Mouse (Mus musculus): Measurements from ENCODE around the gene R3hdm4.

DNA sequence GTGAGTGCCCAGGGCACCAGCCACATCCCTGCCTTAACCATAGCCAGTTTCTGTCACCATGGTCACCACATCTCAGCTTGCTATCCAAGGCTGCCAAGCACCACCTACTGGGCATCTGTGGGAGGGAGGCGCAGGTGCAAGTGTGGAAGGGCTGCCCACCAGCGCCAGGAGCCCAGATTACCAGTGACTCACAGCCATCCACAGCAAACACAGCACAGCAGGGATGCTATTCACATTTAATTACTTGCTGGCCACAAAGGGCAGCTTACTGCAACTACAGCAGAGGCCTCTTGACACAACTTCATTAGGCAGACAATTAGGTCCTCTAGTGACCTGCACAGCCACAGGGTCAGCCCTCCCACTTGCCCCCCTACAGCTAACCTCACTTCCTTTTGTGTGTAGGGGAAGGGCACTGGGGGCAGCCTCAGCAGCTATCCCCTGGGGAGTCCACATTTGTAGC lies 20.0 kb downstream of the R3hdm4 start:
- TF ChIP-seq CTCF (IDR thresholded peaks at IDR 0.05; ENCODE audit: borderline replicate concordance, insufficient read depth, low read length) (peak; percentile 36; the same call in 1 of the 2 replicates), POLR2A (IDR thresholded peaks at IDR 0.05; ENCODE audit: low read depth, low read length) (no peak)

All from embryonic fibroblast, embryonic 13.5 days (primary cell).